Mouse (Mus musculus): ENCODE measurements around the gene Gli2. TPM values are rescaled to one million over a fixed set of nuclear protein-coding genes. Genes with fewer than 3 reads are reported as not detected.

Gli2 gene
- polyA plus RNA-seq (2015; fragmentation: Nextera tagmentation; extraction: Ambion mirVana): 1.5 and 1.9 TPM in 2 replicates

DNA sequence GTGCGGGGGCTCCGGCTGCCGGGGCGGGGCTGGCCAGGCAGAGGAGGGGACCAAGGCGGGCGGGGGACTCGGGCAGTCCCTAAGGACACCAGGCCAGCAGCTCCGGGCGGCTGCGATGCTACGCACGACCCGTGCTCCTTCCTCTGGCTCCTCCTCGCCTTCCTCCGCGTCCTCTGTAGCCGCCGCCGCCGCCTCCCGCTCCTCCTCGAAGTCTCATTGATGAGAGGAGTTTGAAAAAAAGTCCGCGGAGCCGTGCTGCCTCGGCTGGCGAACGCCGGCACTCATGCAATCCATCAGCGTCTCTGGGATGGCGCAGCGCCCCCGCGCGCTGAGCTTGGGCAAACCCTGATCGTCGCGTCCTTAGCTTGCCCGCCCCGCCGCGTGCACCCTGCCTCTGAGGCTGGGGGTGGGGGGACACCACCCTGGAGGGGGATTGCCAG is at the start of gene Gli2:
Gli2 (minus strand) TSS at position 218 of the 440 bp plus-strand sequence.

